Mouse (Mus musculus) neural tube, embryonic 15.5 days (tissue): Measurements from ENCODE around the gene Hist1h2ap. TPM values are rescaled to one million over a fixed set of nuclear protein-coding genes. Genes with fewer than 3 reads are reported as not detected.

Experiments
- microRNA-seq: library from miRNA; unstranded; fragments of <30 nt; microRNA quantifications from one replicate; pipeline ENCODE4, GENCODE M21; 2017
- polyA plus RNA-seq: library from polyadenylated mRNA; unstranded; fragments of >200 nt; fragmentation: Nextera tagmentation; extraction: Ambion mirVana; gene quantifications from 2 replicates; pipeline ENCODE4 v1.2.1, GENCODE M21; 2015

The Hist1h2ap gene
- polyA plus RNA-seq, 1 experiment from 2014 or later = 380 TPM

Small RNAs within 50 kb of the gene (microRNA-seq; reads per million reads assigned to microRNA genes)
- gene Gm19658 (not detected), gene Gm44346 (not detected), gene Gm44466 (not detected)

Other genes with a start within 250 kb of the Hist1h2ap start
- gene Olfr1362, start 219.5 kb downstream of the Hist1h2ap start, polyA plus RNA-seq = not detected in 2 replicates
- gene Olfr11, start 191.0 kb downstream of the Hist1h2ap start, polyA plus RNA-seq = 0.04 TPM in 1 of 2 replicates, not detected in the other
- gene Olfr1361, start 170.1 kb downstream of the Hist1h2ap start, polyA plus RNA-seq = not detected in 2 replicates
- gene Olfr1360, start 156.1 kb downstream of the Hist1h2ap start, polyA plus RNA-seq = not detected in 2 replicates
- gene Olfr1359, start 135.4 kb downstream of the Hist1h2ap start, polyA plus RNA-seq = not detected in 2 replicates
- gene Hist1h2bl, start 117.4 kb downstream of the Hist1h2ap start, polyA plus RNA-seq = not detected in 2 replicates
- 7.9 and 9.5 TPM in 2 replicates for gene Hist1h2ai, start 117.1 kb downstream of the Hist1h2ap start, polyA plus RNA-seq
- 3.2 and 5.6 TPM in 2 replicates for gene Hist1h3h, start 115.8 kb downstream of the Hist1h2ap start, polyA plus RNA-seq
- 0.87 and 2.3 TPM in 2 replicates for gene Hist1h2bm, start 111.5 kb downstream of the Hist1h2ap start, polyA plus RNA-seq
- 0.45 and 0.56 TPM in 2 replicates for gene Hist1h4j, start 98.4 kb downstream of the Hist1h2ap start, polyA plus RNA-seq
- 2.2 and 2.7 TPM in 2 replicates for gene Hist1h4k, start 83.0 kb downstream of the Hist1h2ap start, polyA plus RNA-seq
- 5.6 and 7.7 TPM in 2 replicates for gene Hist1h2ak, start 79.7 kb downstream of the Hist1h2ap start, polyA plus RNA-seq
- not detected in 2 replicates for gene Hist1h2bn, start 79.4 kb downstream of the Hist1h2ap start, polyA plus RNA-seq
- 2.2 and 5.8 TPM in 2 replicates for gene Hist1h1b, start 52.9 kb downstream of the Hist1h2ap start, polyA plus RNA-seq
- 20.1 and 38.6 TPM in 2 replicates for gene Hist1h3i, start 50.1 kb downstream of the Hist1h2ap start, polyA plus RNA-seq
- 4.1 TPM in 1 of 2 replicates, not detected in the other for gene Hist1h2an, start 46.3 kb downstream of the Hist1h2ap start, polyA plus RNA-seq
- gene Hist1h2bp, start 46.0 kb downstream of the Hist1h2ap start, polyA plus RNA-seq = 0.56 and 1.8 TPM in 2 replicates
- 3.9 and 10.2 TPM in 2 replicates for gene Hist1h2bq, start 23.3 kb downstream of the Hist1h2ap start, polyA plus RNA-seq
- 1.5 TPM in 1 of 2 replicates, not detected in the other for gene Hist1h2ao, start 23.0 kb downstream of the Hist1h2ap start, polyA plus RNA-seq
- gene Hist1h4m, start 21.8 kb downstream of the Hist1h2ap start, polyA plus RNA-seq = not detected in 2 replicates
- gene Hist1h4n, start 1.3 kb downstream of the Hist1h2ap start, polyA plus RNA-seq = 3.9 and 6.9 TPM in 2 replicates
- gene Hist1h2br, start 236 bp upstream of the Hist1h2ap start, polyA plus RNA-seq = 3.4 and 10.4 TPM in 2 replicates
- gene Zfp184, start 111.6 kb upstream of the Hist1h2ap start, polyA plus RNA-seq = 10.3 and 11.5 TPM in 2 replicates
- gene Pom121l2, start 147.7 kb upstream of the Hist1h2ap start, polyA plus RNA-seq = 0.11 TPM in 1 of 2 replicates, not detected in the other
- gene Prss16, start 176.2 kb upstream of the Hist1h2ap start, polyA plus RNA-seq = 0.09 and 167 TPM in 2 replicates
- 4.5 TPM in 1 of 2 replicates, not detected in the other for gene Hist1h2ah, start 202.1 kb upstream of the Hist1h2ap start, polyA plus RNA-seq
- 0.97 and 2.2 TPM in 2 replicates for gene Hist1h2bk, start 202.4 kb upstream of the Hist1h2ap start, polyA plus RNA-seq
- 4.8 and 8.5 TPM in 2 replicates for gene Hist1h4i, start 207.9 kb upstream of the Hist1h2ap start, polyA plus RNA-seq
- gene Hist1h2ag, start 209.4 kb upstream of the Hist1h2ap start, polyA plus RNA-seq = 3.0 and 13.9 TPM in 2 replicates
- 2.0 and 7.2 TPM in 2 replicates for gene Hist1h2bj, start 209.7 kb upstream of the Hist1h2ap start, polyA plus RNA-seq